Mouse (Mus musculus) forebrain, embryonic 10.5 days (tissue): Measurements from ENCODE around the gene Prex1. TPM values are rescaled to one million over a fixed set of nuclear protein-coding genes. Genes with fewer than 3 reads are reported as not detected.
A peak's percentile ranks its signal among the peaks of the same experiment; 100 is the strongest.
"Not testable (repeated sequence)": the region's sequence is repeated elsewhere in the genome, so short reads cannot be mapped to it uniquely, and the experiment has no call there.

Experiments used
- DNase-seq: peaks from one replicate; pipeline ENCODE4 v3.0.0-alpha.2; 2017; ENCODE audit warnings: low spot score; ENCODE audit errors: extremely low spot score
- H3K27ac ChIP-seq: fragments of 300-500 bp; sonication (generic); 2 replicates; pipeline ENCODE4 v1.5.1; 2016; ENCODE audit warnings: mild to moderate bottlenecking
- H3K27me3 ChIP-seq: fragments of 300-500 bp; sonication (generic); 2 replicates; pipeline ENCODE4 v1.6.1; 2016; ENCODE audit warnings: mild to moderate bottlenecking; ENCODE audit not compliant: poor library complexity, severe bottlenecking
- H3K36me3 ChIP-seq: fragments of 300-500 bp; sonication (generic); replicated peaks from 2 replicates; pipeline ENCODE4 v1.6.1; 2016; ENCODE audit warnings: mild to moderate bottlenecking, moderate library complexity
- H3K4me1 ChIP-seq: fragments of 300-500 bp; sonication (generic); 2 replicates; pipeline ENCODE4 v1.6.1; 2016
- H3K4me3 ChIP-seq: fragments of 300-500 bp; sonication (generic); 2 replicates; pipeline ENCODE4 v1.5.1; 2016; ENCODE audit warnings: mild to moderate bottlenecking, moderate library complexity
- H3K9me3 ChIP-seq: fragments of 300-500 bp; sonication (generic); 2 replicates; pipeline ENCODE4 v1.6.1; 2016; ENCODE audit warnings: mild to moderate bottlenecking, moderate library complexity
- WGBS: fragments of 180-500 bp; shearing (Covaris S2); methylation state at CpG from one replicate; pipeline ENCODE4 v1.1.7; 2016; 5-methylcytosine and 5-hydroxymethylcytosine counted together
- polyA plus RNA-seq: library from polyadenylated mRNA; unstranded; fragments of >200 nt; fragmentation: Nextera tagmentation; extraction: Ambion mirVana; gene quantifications from 2 replicates; pipeline ENCODE4 v1.2.1, GENCODE M21; 2016

Prex1 gene
- polyA plus RNA-seq, 1 experiment from 2014 or later: 24.3 TPM

GRCm38 (mm10) chr2:166732860-166733259 lies 19.2 kb upstream of the Prex1 start:
- H3K4me1 ChIP-seq: peaks cover 38% of the 10 kb centered on the region
- H3K27me3 ChIP-seq: no peaks in the 10 kb centered on the region
- DNase-seq: no peak
- no peaks in the 10 kb centered on the region for H3K36me3 ChIP-seq
- 93% methylated on average over 2 of the region's 2 CpGs for WGBS
- no peaks in the 10 kb centered on the region for H3K9me3 ChIP-seq
- no peak overlapping the region for H3K27ac ChIP-seq
- no peak overlapping the region for H3K4me3 ChIP-seq

GRCm38 (mm10) chr2:166732146-166732545 lies 18.5 kb upstream of the Prex1 start:
- DNase-seq: no peak

GRCm38 (mm10) chr2:166731102-166731883 lies 17.7 kb upstream of the Prex1 start:
- H3K4me3 ChIP-seq, H3K36me3 ChIP-seq, H3K9me3 ChIP-seq, H3K27ac ChIP-seq, H3K27me3 ChIP-seq, DNase-seq: not testable (repeated sequence)
- H3K4me1 ChIP-seq: peaks cover 38% of the 10 kb centered on the region
- 85% methylated on average over 1 of the region's 1 CpGs for WGBS

More at GRCm38 (mm10) chr2:166732146-166732545, 18.5 kb upstream of the Prex1 start:
- Histone ChIP-seq H3K4me1 (peaks cover 38% of the 10 kb centered on the region), H3K4me3 (no peak overlapping the region), H3K27me3 (no peaks in the 10 kb centered on the region), H3K27ac (no peak overlapping the region), H3K36me3 (no peaks in the 10 kb centered on the region), H3K9me3 (no peaks in the 10 kb centered on the region)
- WGBS: 82% methylated on average over 4 of the region's 4 CpGs

- Histone ChIP-seq H3K9me3 (no peaks in the 10 kb centered on the region), H3K27me3 (no peaks in the 10 kb centered on the region), H3K4me3 (no peak overlapping the region), H3K36me3 (no peaks in the 10 kb centered on the region), H3K4me1 (peaks cover 35% of the 10 kb centered on the region), H3K27ac (peak overlapping the region; percentile 76)
- no peak for DNase-seq
- WGBS: 74% methylated on average over 6 of the region's 6 CpGs
These were observed 16.9 kb upstream of the Prex1 start for GRCm38 (mm10) chr2:166730567-166730915.

GRCm38 (mm10) chr2:166729656-166730566 lies 16.3 kb upstream of the Prex1 start:
- H3K36me3 ChIP-seq: no peaks in the 10 kb centered on the region
- H3K4me3 ChIP-seq: no peak overlapping the region
- H3K27ac ChIP-seq: peak overlapping the region; percentile 76
- no peak for DNase-seq
- WGBS: 48% methylated on average over 19 of the region's 19 CpGs
- H3K4me1 ChIP-seq: peaks cover 28% of the 10 kb centered on the region
- H3K27me3 ChIP-seq: no peaks in the 10 kb centered on the region
- no peaks in the 10 kb centered on the region for H3K9me3 ChIP-seq

- Histone ChIP-seq H3K27ac (no peak overlapping the region), H3K36me3 (no peaks in the 10 kb centered on the region), H3K9me3 (no peaks in the 10 kb centered on the region), H3K27me3 (no peaks in the 10 kb centered on the region), H3K4me1 (peaks cover 27% of the 10 kb centered on the region), H3K4me3 (no peak overlapping the region)
- WGBS: 71% methylated on average over 3 of the region's 3 CpGs
- no peak for DNase-seq
These were observed 15.4 kb upstream of the Prex1 start for GRCm38 (mm10) chr2:166729045-166729444.

- no peak for DNase-seq
- Histone ChIP-seq H3K27me3 (no peaks in the 10 kb centered on the region), H3K9me3 (no peaks in the 10 kb centered on the region), H3K4me1 (peaks cover 27% of the 10 kb centered on the region), H3K36me3 (no peaks in the 10 kb centered on the region), H3K27ac (peak overlapping the region; percentile 59), H3K4me3 (no peak overlapping the region)
- 51% methylated on average over 3 of the region's 3 CpGs for WGBS
These were observed 14.6 kb upstream of the Prex1 start for GRCm38 (mm10) chr2:166728261-166728680.

GRCm38 (mm10) chr2:166727790-166728189 lies 14.2 kb upstream of the Prex1 start:
- Histone ChIP-seq H3K36me3 (no peaks in the 10 kb centered on the region), H3K4me1 (peaks cover 27% of the 10 kb centered on the region), H3K27ac (no peak overlapping the region), H3K27me3 (no peaks in the 10 kb centered on the region), H3K4me3 (no peak overlapping the region), H3K9me3 (no peaks in the 10 kb centered on the region)
- WGBS: 86% methylated on average over 10 of the region's 10 CpGs
- no peak for DNase-seq

- WGBS: 80% methylated on average over 6 of the region's 6 CpGs
- Histone ChIP-seq H3K9me3 (no peaks in the 10 kb centered on the region), H3K4me3 (no peak overlapping the region), H3K36me3 (no peaks in the 10 kb centered on the region), H3K27me3 (no peaks in the 10 kb centered on the region), H3K4me1 (peaks cover 27% of the 10 kb centered on the region), H3K27ac (no peak overlapping the region)
- DNase-seq: no peak
These were observed 13.3 kb upstream of the Prex1 start for GRCm38 (mm10) chr2:166726891-166727290.

- H3K4me3 ChIP-seq: no peak overlapping the region
- H3K4me1 ChIP-seq: peaks cover 12% of the 10 kb centered on the region
- WGBS: 77% methylated on average over 3 of the region's 3 CpGs
- no peaks in the 10 kb centered on the region for H3K9me3 ChIP-seq
- no peak overlapping the region for H3K27ac ChIP-seq
- peaks cover 5% of the 10 kb centered on the region; the same call in 1 of the 2 replicates for H3K27me3 ChIP-seq
- no peak for DNase-seq
- H3K36me3 ChIP-seq: no peaks in the 10 kb centered on the region
These were observed 6.8 kb upstream of the Prex1 start for GRCm38 (mm10) chr2:166720416-166720815.

- 71% methylated on average over 2 of the region's 2 CpGs for WGBS
- Histone ChIP-seq H3K9me3 (no peaks in the 10 kb centered on the region), H3K27me3 (peaks cover 10% of the 10 kb centered on the region), H3K36me3 (no peaks in the 10 kb centered on the region), H3K27ac (no peak overlapping the region), H3K4me3 (no peak overlapping the region), H3K4me1 (peaks cover 17% of the 10 kb centered on the region)
- no peak for DNase-seq
These were observed 6.3 kb upstream of the Prex1 start for GRCm38 (mm10) chr2:166719930-166720305.

GRCm38 (mm10) chr2:166719301-166719929 lies 5.8 kb upstream of the Prex1 start:
- H3K9me3 ChIP-seq: no peaks in the 10 kb centered on the region
- no peak for DNase-seq
- 77% methylated on average over 1 of the region's 1 CpGs for WGBS
- no peaks in the 10 kb centered on the region for H3K36me3 ChIP-seq
- H3K4me3 ChIP-seq: no peak overlapping the region
- peaks cover 22% of the 10 kb centered on the region for H3K4me1 ChIP-seq
- peaks cover 14% of the 10 kb centered on the region for H3K27me3 ChIP-seq
- no peak overlapping the region for H3K27ac ChIP-seq
